Mouse (Mus musculus) forebrain, embryonic 15.5 days (tissue): ENCODE data around the gene Creb5. TPM values are rescaled to one million over a fixed set of nuclear protein-coding genes. Genes with fewer than 3 reads are reported as not detected.

Experiments used
- ATAC-seq: fragments of 200-750 bp; cut with Nextera tagmentation; replicated peaks from 2 replicates; pipeline ENCODE4 v1.8.0; 2017; ENCODE audit warnings: mild to moderate bottlenecking, moderate TSS enrichment, moderate library complexity
- H3K27ac ChIP-seq: fragments of 300-500 bp; sonication (generic); replicated peaks from 2 replicates; pipeline ENCODE4 v1.5.1; 2015; ENCODE audit warnings: mild to moderate bottlenecking, inconsistent platforms
- H3K27me3 ChIP-seq: fragments of 300-500 bp; sonication (generic); 2 replicates; pipeline ENCODE4 v1.6.1; 2015; ENCODE audit warnings: inconsistent platforms
- H3K36me3 ChIP-seq: fragments of 300-500 bp; sonication (generic); 2 replicates; pipeline ENCODE4 v1.6.1; 2015; ENCODE audit warnings: mild to moderate bottlenecking, inconsistent platforms
- H3K4me1 ChIP-seq: fragments of 300-500 bp; sonication (generic); 2 replicates; pipeline ENCODE4 v1.6.1; 2015; ENCODE audit warnings: inconsistent platforms
- H3K4me2 ChIP-seq: fragments of 300-500 bp; sonication (generic); replicated peaks from 2 replicates; pipeline ENCODE4 v1.6.1; 2015; ENCODE audit warnings: mild to moderate bottlenecking, inconsistent platforms
- H3K4me3 ChIP-seq: fragments of 300-500 bp; sonication (generic); 2 replicates; pipeline ENCODE4 v1.5.1; 2015; ENCODE audit warnings: mild to moderate bottlenecking, inconsistent platforms
- H3K9ac ChIP-seq: fragments of 300-500 bp; sonication (generic); replicated peaks from 2 replicates; pipeline ENCODE4 v1.6.1; 2015; ENCODE audit warnings: mild to moderate bottlenecking, inconsistent platforms
- H3K9me3 ChIP-seq: fragments of 300-500 bp; sonication (generic); 2 replicates; pipeline ENCODE4 v1.6.1; 2016; ENCODE audit warnings: inconsistent platforms
- WGBS: fragments of 180-500 bp; shearing (Covaris S2); methylation state at CpG from one replicate; pipeline ENCODE4 v1.1.7; 2015; ENCODE audit warnings: mixed read lengths; 5-methylcytosine and 5-hydroxymethylcytosine counted together
- polyA plus RNA-seq: library from polyadenylated mRNA; unstranded; fragments of >200 nt; fragmentation: Nextera tagmentation; extraction: Ambion mirVana; gene quantifications from 2 replicates; pipeline ENCODE4 v1.2.1, GENCODE M21; 2015

The Creb5 gene
- polyA plus RNA-seq, 1 experiment from 2014 or later, result 14.5 TPM

DNA sequence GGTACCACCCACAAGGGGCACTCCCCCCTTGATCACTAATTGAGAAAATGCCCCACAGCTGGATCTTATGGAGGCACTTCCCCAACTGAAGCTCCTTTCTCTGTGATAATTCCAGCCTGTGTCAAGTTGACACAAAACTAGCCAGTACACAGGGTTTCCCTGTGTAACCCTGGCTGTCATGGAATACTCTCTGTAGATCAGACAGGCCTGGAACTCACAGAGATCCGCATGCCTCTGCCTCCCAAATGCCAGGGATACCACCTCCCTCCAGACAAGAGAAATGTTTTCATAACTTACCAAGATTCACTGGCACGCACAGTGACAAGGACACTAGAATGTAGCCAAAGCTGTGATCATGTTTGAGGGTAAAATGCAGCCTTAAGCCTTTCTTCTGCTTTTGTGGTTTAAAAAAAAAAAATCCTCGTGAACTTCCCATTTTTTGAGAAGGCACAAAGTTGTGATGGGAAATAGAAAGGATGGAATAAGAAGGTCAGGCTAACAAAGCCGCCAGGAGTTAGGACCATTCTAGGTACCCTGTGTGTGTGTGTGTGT is 284.6 kb downstream of the Creb5 start:
- H3K9ac ChIP-seq, result no peak overlapping the region
- no peak overlapping the region for H3K27ac ChIP-seq
- peaks cover 48% of the 10 kb centered on the region for H3K4me1 ChIP-seq
- WGBS, result 80% methylated on average over 4 of the region's 4 CpGs
- H3K27me3 ChIP-seq, result no peaks in the 10 kb centered on the region
- H3K4me3 ChIP-seq, result no peak overlapping the region
- no peaks in the 10 kb centered on the region for H3K9me3 ChIP-seq
- H3K36me3 ChIP-seq, result no peaks in the 10 kb centered on the region
- no peak overlapping the region for H3K4me2 ChIP-seq
- no peak for ATAC-seq

DNA sequence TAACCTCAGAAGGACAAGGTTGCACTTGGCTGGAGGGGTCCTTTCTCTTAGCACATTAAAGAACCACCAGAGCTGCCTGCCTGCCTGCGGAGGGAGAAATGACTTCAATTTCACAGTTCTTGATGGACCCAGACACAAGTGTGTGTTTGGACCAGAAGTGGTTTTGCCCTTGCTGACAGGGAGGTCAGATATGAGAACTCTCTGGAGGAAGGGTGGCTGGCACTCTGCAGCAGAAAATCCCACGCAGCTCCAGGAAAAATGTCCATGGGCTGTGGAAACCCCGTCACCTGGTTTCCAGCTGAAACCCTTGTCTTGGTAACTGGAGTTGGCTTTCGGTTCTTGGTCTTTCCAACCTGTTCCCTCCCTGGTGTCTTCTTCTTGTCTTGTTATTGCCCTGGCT is 285.4 kb downstream of the Creb5 start:
- H3K27ac ChIP-seq, result peak overlapping the region; percentile 84
- WGBS, result 36% methylated on average over 4 of the region's 4 CpGs
- no peaks in the 10 kb centered on the region for H3K36me3 ChIP-seq
- 0 out of 2 replicates have a peak, but pooled peaks have one; percentile 3 for ATAC-seq
- H3K27me3 ChIP-seq, result no peaks in the 10 kb centered on the region
- no peak overlapping the region for H3K9ac ChIP-seq
- no peaks in the 10 kb centered on the region for H3K9me3 ChIP-seq
- no peak overlapping the region for H3K4me3 ChIP-seq
- peaks cover 48% of the 10 kb centered on the region for H3K4me1 ChIP-seq
- H3K4me2 ChIP-seq, result no peak overlapping the region

DNA sequence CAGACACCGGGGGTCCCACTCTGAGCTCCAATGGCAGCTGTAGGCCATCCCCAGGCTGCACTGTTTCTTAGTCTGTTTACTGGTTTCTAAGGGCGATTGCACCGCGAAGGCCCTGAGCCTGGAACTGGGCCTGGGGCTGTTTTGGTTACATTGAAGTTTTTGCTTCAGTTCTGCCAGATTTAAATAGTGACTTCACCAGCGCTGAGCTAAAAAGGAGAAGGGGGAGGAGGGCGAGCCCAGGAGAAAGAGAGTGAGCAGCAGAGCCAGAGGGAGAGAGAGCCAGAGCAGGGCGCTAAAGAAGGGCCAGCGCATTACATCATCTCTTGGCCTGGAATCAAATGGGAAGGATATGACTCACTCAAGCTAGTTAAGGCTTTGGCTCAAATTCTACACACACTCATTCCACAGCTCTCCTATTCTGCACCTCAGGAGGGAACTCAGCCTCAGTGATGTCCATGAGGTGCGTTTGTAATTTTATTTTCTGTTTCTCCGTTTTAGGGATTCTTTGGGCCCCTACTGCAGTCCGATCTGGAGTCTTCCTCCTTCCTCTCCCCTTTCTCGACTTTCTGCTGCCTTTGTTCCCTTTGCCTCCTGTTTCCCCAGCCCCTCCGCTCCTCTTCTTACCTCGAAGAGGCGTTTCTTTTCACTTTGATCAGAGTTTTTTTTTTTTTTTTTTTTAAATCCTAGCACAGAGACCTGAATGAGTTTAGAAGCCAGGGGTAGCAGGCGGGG is 286.1 kb downstream of the Creb5 start:
- no peaks in the 10 kb centered on the region for H3K36me3 ChIP-seq
- H3K9me3 ChIP-seq, result no peaks in the 10 kb centered on the region
- peaks cover 50% of the 10 kb centered on the region for H3K4me1 ChIP-seq
- ATAC-seq, result peak; percentile 93
- WGBS, result 1% methylated on average over 15 of the region's 16 CpGs
- H3K27me3 ChIP-seq, result no peaks in the 10 kb centered on the region
- peak overlapping the region; percentile 35 for H3K4me3 ChIP-seq
- peak overlapping the region; percentile 31 for H3K9ac ChIP-seq
- H3K4me2 ChIP-seq, result peak overlapping the region; percentile 60
- H3K27ac ChIP-seq, result peak overlapping the region; percentile 84

DNA sequence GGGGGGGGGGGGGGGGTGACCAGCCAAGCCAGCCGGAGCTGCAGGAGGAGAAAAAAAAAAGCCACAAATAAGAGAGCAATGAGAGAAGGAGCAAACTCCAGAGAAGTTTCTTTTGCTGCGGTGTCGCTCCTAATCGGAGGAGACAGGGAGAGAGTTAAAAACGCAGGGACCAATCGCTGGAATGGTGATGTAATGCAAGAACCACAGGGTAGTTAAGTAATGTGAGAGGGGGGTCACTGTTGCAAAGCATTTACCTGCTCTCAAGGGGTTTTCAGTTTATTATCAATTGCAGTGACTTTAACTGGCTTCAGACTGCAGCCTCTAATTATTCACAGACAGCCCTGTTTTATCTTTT is 286.6 kb downstream of the Creb5 start:
- Histone ChIP-seq H3K9ac (peak overlapping the region; percentile 31; the same call in 1 of the 2 replicates), H3K27ac (peak overlapping the region; percentile 84), H3K9me3 (no peaks in the 10 kb centered on the region), H3K4me1 (peaks cover 50% of the 10 kb centered on the region), H3K36me3 (no peaks in the 10 kb centered on the region), H3K4me3 (peak overlapping the region; percentile 35), H3K4me2 (peak overlapping the region; percentile 60), H3K27me3 (no peaks in the 10 kb centered on the region)
- 0% methylated on average over 5 of the region's 6 CpGs for WGBS
- ATAC-seq, result no peak

DNA sequence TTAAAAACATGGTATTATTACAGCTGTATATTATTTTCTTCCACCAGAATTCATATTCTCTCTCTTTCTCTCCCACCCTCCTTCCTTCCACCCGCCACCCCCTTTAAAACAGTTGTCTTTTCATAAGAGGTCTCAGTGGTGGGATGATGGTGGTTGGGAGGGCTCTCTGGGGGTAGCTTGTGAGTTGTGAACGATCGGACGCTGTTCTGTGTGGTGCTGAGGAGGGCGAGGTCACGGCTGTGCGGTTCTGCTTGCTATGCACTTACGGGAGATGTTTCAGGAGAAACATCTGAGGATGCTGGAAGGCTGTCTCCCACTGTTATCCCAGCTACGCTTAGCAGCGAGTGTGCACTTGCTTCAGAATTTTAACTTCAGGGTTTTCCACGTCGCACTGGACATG is 287.0 kb downstream of the Creb5 start:
- Histone ChIP-seq H3K4me1 (peaks cover 47% of the 10 kb centered on the region), H3K27ac (peak overlapping the region; percentile 84)

DNA sequence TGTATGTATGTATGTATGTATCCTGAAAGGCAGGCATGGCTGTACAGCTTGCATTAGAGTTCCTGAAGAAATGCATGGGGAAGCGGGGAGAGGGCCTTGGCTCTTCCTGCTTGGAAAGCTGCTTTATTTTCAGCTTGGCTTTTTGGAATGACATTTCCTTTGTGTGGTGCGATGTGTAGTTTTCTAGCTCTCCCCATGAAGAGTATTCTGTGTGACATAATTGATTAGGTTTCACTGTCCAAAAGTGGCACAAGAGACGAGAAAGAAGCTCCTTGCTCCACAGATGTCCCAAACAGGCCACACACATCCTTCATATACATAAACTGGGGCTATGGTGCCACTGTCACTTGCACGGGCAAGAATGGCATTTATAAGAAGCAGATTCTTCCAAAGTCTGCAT is 288.1 kb downstream of the Creb5 start:
- H3K4me2 ChIP-seq, result peak overlapping the region; percentile 60
- no peak overlapping the region for H3K27ac ChIP-seq
- peaks cover 36% of the 10 kb centered on the region for H3K4me1 ChIP-seq
- ATAC-seq, result no peak
- no peak overlapping the region for H3K9ac ChIP-seq
- H3K36me3 ChIP-seq, result no peaks in the 10 kb centered on the region
- no peaks in the 10 kb centered on the region for H3K27me3 ChIP-seq
- H3K4me3 ChIP-seq, result peak overlapping the region; percentile 35; the same call in 1 of the 2 replicates
- 50% methylated on average over 4 of the region's 4 CpGs for WGBS
- no peaks in the 10 kb centered on the region for H3K9me3 ChIP-seq

More for the DNA sequence above, 287.0 kb downstream of the Creb5 start:
- H3K36me3 ChIP-seq, result no peaks in the 10 kb centered on the region
- H3K9me3 ChIP-seq, result no peaks in the 10 kb centered on the region
- peak overlapping the region; percentile 37; the same call in 1 of the 2 replicates for H3K9ac ChIP-seq
- no peak for ATAC-seq
- WGBS, result 9% methylated on average over 12 of the region's 12 CpGs
- H3K27me3 ChIP-seq, result no peaks in the 10 kb centered on the region
- peak overlapping the region; percentile 35 for H3K4me3 ChIP-seq
- peak overlapping the region; percentile 60 for H3K4me2 ChIP-seq

DNA sequence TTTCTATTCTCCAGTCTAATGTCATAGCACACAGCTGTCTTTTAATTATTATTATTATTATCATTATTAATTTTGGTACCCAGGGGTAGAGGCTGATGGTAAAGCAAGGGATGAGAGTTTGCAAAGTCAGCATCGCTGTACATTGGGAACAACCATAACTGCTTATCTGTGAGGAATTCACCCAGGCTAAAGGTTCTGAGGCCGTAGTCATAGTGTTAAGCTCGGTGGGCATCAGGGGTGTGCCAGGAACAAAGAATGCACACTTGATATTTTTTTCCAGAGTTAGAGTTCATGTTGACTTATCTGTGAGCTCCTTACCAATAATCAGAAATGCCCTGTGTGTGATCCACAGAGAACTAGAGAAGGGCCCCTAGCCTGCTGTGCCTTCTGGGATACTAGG is 288.8 kb downstream of the Creb5 start:
- no peaks in the 10 kb centered on the region for H3K36me3 ChIP-seq
- no peak overlapping the region for H3K4me2 ChIP-seq
- 95% methylated on average over 3 of the region's 3 CpGs for WGBS
- no peak overlapping the region for H3K9ac ChIP-seq
- no peak overlapping the region for H3K4me3 ChIP-seq
- H3K9me3 ChIP-seq, result no peaks in the 10 kb centered on the region
- peaks cover 35% of the 10 kb centered on the region for H3K4me1 ChIP-seq
- no peaks in the 10 kb centered on the region for H3K27me3 ChIP-seq
- no peak for ATAC-seq
- no peak overlapping the region for H3K27ac ChIP-seq

DNA sequence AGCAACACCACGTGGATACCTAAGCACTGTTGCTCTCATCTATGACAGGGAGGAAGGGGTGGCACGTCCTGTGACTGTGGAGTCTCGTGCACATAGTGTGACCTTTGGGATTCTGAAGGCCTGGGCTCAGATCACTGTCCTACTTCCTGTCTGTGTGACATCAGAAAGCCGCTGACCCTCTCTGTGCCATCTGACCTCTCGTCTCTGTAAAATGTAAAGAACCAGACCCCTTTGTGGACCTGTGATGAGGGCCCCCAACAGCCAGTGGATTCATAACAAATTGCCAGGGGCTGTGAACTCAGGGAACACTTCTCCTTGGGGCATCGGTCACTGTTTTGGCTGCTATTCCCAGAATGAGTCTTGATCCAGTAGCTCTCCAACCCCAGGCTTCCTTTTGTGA is 289.8 kb downstream of the Creb5 start:
- peaks cover 37% of the 10 kb centered on the region for H3K4me1 ChIP-seq
- no peaks in the 10 kb centered on the region for H3K27me3 ChIP-seq
- no peaks in the 10 kb centered on the region for H3K36me3 ChIP-seq
- ATAC-seq, result no peak
- no peaks in the 10 kb centered on the region for H3K9me3 ChIP-seq
- no peak overlapping the region for H3K27ac ChIP-seq
- 87% methylated on average over 6 of the region's 6 CpGs for WGBS
- no peak overlapping the region for H3K4me2 ChIP-seq
- H3K9ac ChIP-seq, result no peak overlapping the region
- H3K4me3 ChIP-seq, result no peak overlapping the region

DNA sequence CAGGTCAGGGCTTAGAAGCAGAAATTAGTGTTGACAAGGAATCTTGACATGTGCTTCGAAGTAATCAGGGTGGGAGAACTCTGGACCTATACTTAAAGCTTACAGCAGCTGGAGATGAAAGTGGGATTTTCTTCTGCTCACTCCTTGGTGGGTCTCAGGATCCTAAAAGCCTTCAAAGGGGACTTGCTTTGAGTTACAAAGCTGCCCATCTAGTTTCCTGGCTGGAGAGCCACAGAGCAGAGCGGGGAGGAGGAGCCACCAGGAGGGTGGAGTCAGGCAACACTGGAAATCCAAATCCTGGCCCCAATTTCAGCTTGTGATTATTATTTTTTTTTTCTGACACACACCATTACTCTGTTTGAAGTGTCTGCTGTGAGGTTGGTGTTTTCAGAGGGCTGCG is 290.7 kb downstream of the Creb5 start:
- ATAC-seq, result no peak
- H3K4me2 ChIP-seq, result no peak overlapping the region
- no peaks in the 10 kb centered on the region for H3K36me3 ChIP-seq
- H3K9ac ChIP-seq, result no peak overlapping the region
- peaks cover 37% of the 10 kb centered on the region for H3K4me1 ChIP-seq
- 82% methylated on average over 3 of the region's 3 CpGs for WGBS
- H3K27me3 ChIP-seq, result no peaks in the 10 kb centered on the region
- no peaks in the 10 kb centered on the region for H3K9me3 ChIP-seq
- no peak overlapping the region for H3K4me3 ChIP-seq
- no peak overlapping the region for H3K27ac ChIP-seq

DNA sequence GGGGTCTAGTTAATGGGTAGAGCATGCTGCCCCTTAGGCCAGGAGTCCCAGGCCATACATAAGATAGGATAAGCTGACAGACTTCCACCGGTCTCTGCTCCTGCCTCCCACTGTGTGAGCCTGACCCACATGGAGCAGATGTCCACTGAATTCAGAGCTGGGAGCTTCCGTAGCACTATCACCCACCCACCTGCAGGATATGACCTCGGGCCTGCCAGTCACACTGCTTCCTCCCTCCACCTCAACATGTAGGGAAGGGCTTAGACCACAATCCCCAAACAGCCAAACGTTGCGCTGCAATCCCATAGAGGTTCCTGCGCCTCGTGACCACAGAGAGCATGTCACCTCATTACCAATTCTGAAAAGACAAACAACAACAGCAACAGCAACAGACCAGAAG is 293.3 kb downstream of the Creb5 start:
- peaks cover 39% of the 10 kb centered on the region for H3K4me1 ChIP-seq
- WGBS, result 81% methylated on average over 7 of the region's 7 CpGs

DNA sequence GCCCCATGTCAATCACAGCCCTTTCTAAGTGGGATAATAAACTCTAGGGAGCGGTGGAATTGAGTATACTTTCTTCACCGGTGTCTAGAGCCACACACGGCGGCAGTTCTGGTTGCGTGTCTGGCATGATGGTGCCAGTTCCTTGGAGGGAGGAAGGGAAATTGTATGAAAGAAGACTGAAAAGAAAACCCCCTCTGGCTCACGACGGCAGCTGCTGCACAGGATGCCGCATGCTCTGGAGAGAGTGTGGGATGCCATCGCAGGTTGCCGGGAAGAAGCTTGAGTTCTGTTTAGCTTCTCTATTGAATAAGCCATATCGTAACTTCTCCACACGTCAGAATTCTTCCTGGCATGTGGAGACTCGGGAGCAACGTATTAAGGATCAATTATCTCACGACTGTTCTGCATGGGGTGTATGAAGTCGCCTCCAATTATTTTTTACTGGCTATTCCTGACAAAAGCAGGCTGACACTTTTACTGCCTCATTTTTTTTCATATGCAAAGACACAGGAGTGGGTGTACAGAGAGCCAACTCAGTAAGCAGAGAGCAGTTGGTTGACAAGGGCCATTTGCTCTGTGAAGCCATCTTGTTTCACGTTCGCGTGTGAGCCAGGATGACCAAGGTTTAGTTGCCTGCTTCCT is 296.3 kb downstream of the Creb5 start:
- H3K36me3 ChIP-seq, result no peaks in the 10 kb centered on the region
- no peaks in the 10 kb centered on the region for H3K9me3 ChIP-seq
- peaks cover 41% of the 10 kb centered on the region for H3K4me1 ChIP-seq
- peak overlapping the region; percentile 44 for H3K4me2 ChIP-seq
- 14% methylated on average over 19 of the region's 19 CpGs for WGBS
- no peaks in the 10 kb centered on the region for H3K27me3 ChIP-seq
- H3K9ac ChIP-seq, result peak overlapping the region; percentile 11
- ATAC-seq, result peak; percentile 81
- peak overlapping the region; percentile 16 for H3K4me3 ChIP-seq
- peak overlapping the region; percentile 78 for H3K27ac ChIP-seq

More for the DNA sequence above, 293.3 kb downstream of the Creb5 start:
- no peaks in the 10 kb centered on the region for H3K27me3 ChIP-seq
- no peak overlapping the region for H3K4me2 ChIP-seq
- no peak for ATAC-seq
- no peak overlapping the region for H3K27ac ChIP-seq
- no peaks in the 10 kb centered on the region for H3K36me3 ChIP-seq
- no peaks in the 10 kb centered on the region for H3K9me3 ChIP-seq
- H3K9ac ChIP-seq, result no peak overlapping the region
- H3K4me3 ChIP-seq, result no peak overlapping the region

DNA sequence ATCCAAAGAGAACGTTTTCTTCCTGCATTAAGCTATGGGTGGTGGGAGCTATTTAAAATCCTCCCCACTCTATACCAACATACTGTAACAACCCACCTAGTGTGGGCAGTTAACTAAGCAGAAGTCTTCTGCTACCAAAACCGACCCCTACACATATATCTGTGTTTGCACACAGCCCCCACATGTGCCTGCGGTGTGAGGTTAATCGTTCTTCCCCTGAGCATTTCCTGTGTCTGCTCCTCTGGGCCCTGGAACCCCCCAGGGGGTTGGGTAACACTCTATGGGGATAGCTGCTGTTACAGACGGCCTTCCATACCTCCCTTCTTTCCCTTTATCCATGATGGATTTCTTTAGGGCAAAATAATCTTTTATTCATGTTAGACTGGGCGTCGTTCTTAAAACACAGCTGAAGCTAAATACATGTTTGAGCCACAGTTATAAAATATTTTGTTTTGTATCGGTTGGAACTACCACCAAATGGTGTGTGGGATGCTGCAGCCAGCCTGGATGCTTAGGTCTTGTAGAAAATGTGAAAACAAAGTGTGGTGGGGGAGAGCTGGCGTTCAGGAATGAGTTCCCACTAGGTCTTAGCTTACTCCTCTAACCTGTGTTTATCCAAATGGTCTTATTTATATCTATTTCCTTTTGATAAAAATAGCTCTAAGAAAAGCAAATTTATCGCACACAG is 297.8 kb downstream of the Creb5 start:
- Histone ChIP-seq H3K4me2 (no peak overlapping the region), H3K4me1 (peaks cover 41% of the 10 kb centered on the region), H3K9ac (no peak overlapping the region), H3K27me3 (no peaks in the 10 kb centered on the region), H3K9me3 (no peaks in the 10 kb centered on the region), H3K4me3 (no peak overlapping the region), H3K36me3 (no peaks in the 10 kb centered on the region), H3K27ac (no peak overlapping the region)
- WGBS, result 53% methylated on average over 10 of the region's 10 CpGs
- ATAC-seq, result no peak
